8 mouse cellular contexts compared by ENCODE assay signal in the genomic region with DNA sequence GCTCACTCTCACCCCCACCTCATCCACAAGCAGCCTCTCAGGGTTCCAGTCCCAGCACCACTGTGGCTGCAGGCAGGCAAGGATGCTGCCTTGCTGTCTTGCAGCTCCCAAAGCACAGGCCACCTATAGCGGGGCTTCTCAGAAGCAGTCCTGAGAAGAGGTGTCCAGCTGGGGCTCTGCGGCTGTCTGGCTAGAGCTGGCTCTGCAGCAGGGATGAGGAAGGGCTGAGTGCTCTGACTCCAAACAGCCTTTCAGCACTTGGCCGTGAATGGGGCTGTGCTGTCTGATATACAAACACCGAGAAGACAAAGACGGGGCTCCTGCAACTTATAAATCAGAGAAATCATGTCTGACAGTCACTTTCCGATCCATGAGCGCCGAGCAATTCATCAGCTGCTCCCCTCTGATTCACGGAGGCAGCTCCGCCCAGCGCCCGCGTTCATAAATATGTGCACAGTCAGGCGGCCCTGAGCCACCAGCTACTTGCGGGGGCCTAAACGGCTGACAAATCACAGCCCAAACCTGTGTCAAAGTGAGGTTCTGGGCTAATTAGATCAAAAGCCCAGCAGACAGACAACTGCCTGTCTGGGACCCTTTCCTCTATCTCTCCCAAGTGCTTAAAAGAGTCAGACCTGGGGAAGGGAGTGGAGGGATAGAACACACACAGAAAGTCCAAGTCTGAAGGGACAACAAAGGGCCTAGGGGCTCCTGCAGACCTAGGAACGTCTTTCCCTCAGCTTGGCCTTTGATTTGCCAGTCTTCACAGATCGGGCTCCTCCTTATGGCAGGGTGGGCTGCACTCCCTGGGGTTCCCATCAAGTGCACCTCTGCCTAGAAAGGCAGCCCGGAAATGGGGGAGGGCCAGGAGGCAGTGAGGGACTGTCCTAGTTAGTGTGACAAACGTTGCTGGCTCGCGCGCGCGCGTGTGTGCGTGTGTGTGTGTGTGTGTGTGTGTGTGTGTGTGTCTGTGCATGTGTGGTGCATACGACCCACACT.
DNase-seq lines count a peak whose midpoint lies in the region; ATAC-seq lines count a peak whose summit lies in the region.

No protein-coding gene starts in this region.

- 30% methylated on average over 28 of the region's 28 CpGs for WGBS in heart, embryonic 16.5 days
- WGBS in embryonic facial prominence, embryonic 11.5 days = 32% methylated on average over 28 of the region's 28 CpGs
- WGBS in neural tube, embryonic 13.5 days = 13% methylated on average over 28 of the region's 28 CpGs

- H3K27me3 ChIP-seq in heart, embryonic 16.5 days (ENCODE audit: control insufficient read depth, insufficient read depth, low read length) = no peaks in the 10 kb centered on the region
- H3K27me3 ChIP-seq in embryonic facial prominence, embryonic 11.5 days (ENCODE audit: control insufficient read depth, insufficient read depth, low read length) = no peaks in the 10 kb centered on the region
- H3K27me3 ChIP-seq in neural tube, embryonic 13.5 days = no peaks in the 10 kb centered on the region

- H3K4me3 ChIP-seq in heart, embryonic 16.5 days (ENCODE audit: low read length) = peak overlapping the region; percentile 11
- no peak overlapping the region for H3K4me3 ChIP-seq in embryonic facial prominence, embryonic 11.5 days (ENCODE audit: low read depth, low read length)
- no peak overlapping the region for H3K4me3 ChIP-seq in neural tube, embryonic 13.5 days

- H3K4me2 ChIP-seq in heart, embryonic 16.5 days (ENCODE audit: low read depth, low read length) = peak overlapping the region; percentile 53
- peak overlapping the region; percentile 20; the same call in 1 of the 2 replicates for H3K4me2 ChIP-seq in embryonic facial prominence, embryonic 11.5 days (ENCODE audit: low read depth, low read length)
- H3K4me2 ChIP-seq in neural tube, embryonic 13.5 days = peak overlapping the region; percentile 40

- H3K27ac ChIP-seq in heart, embryonic 16.5 days (ENCODE audit: low read length) = no peak overlapping the region
- 0 out of 2 replicates have a peak overlapping the region, but pooled peaks have one; percentile 59 for H3K27ac ChIP-seq in embryonic facial prominence, embryonic 11.5 days (replicated peaks; ENCODE audit: low read depth, low read length)
- H3K27ac ChIP-seq in neural tube, embryonic 13.5 days (replicated peaks) = peak overlapping the region; percentile 95

- no peak for DNase-seq in heart, adult 11 months
- peak; percentile 84 for DNase-seq in Muller cell, postnatal 12 days (ENCODE audit: inconsistent ontology term)
- peak; percentile 55 for DNase-seq in embryonic facial prominence, embryonic 11.5 days (ENCODE audit: low spot score)
- peak; percentile 2 for DNase-seq in induced T-regulatory cell, adult 2 months (ENCODE audit: low read depth)
- DNase-seq in frontal cortex, postnatal 10 days (ENCODE audit: low spot score in 2 of 2) = no peak
- no peak for DNase-seq in spleen, adult 12 weeks (ENCODE audit: low spot score)

- no peak for ATAC-seq in heart, embryonic 16.5 days (replicated peaks; ENCODE audit: extremely low read depth, insufficient read depth, low FRiP score)
- no peak for ATAC-seq in embryonic facial prominence, embryonic 11.5 days (replicated peaks; ENCODE audit: insufficient number of reproducible peaks, low FRiP score, low TSS enrichment, low read depth)
- ATAC-seq in neural tube, embryonic 13.5 days (ENCODE audit: low read depth) = peak; percentile 48

- peaks cover 5% of the 10 kb centered on the region for H3K4me1 ChIP-seq in heart, embryonic 16.5 days (ENCODE audit: control insufficient read depth, insufficient read depth, low read length)
- peaks cover 8% of the 10 kb centered on the region for H3K4me1 ChIP-seq in embryonic facial prominence, embryonic 11.5 days (ENCODE audit: control insufficient read depth, insufficient read depth, low read length)
- peaks cover 100% of the 10 kb centered on the region for H3K4me1 ChIP-seq in neural tube, embryonic 13.5 days (replicated peaks)

- H3K36me3 ChIP-seq in heart, embryonic 16.5 days (ENCODE audit: control insufficient read depth, insufficient read depth) = no peaks in the 10 kb centered on the region
- H3K36me3 ChIP-seq in embryonic facial prominence, embryonic 11.5 days (replicated peaks; ENCODE audit: control insufficient read depth, insufficient read depth, low read depth, low read length) = no peaks in the 10 kb centered on the region; the same call in 1 of the 2 replicates
- H3K36me3 ChIP-seq in neural tube, embryonic 13.5 days = no peaks in the 10 kb centered on the region

- H3K9ac ChIP-seq in heart, embryonic 16.5 days (ENCODE audit: low read length) = no peak overlapping the region
- H3K9ac ChIP-seq in embryonic facial prominence, embryonic 11.5 days (replicated peaks; ENCODE audit: low read length) = no peak overlapping the region; the same call in 1 of the 2 replicates
- H3K9ac ChIP-seq in neural tube, embryonic 13.5 days = peak overlapping the region; percentile 56

- H3K9me3 ChIP-seq in heart, embryonic 16.5 days (replicated peaks; ENCODE audit: control insufficient read depth, low read length) = no peaks in the 10 kb centered on the region
- H3K9me3 ChIP-seq in embryonic facial prominence, embryonic 11.5 days (replicated peaks; ENCODE audit: control insufficient read depth, low read length) = no peaks in the 10 kb centered on the region
- no peaks in the 10 kb centered on the region for H3K9me3 ChIP-seq in neural tube, embryonic 13.5 days

Comparison
In these comparisons a context has a peak if more than half of its experiments do, and no peak if none do; other contexts are left out.
1. DNase-seq: peak in Muller cell, postnatal 12 days (single experiment), embryonic facial prominence, embryonic 11.5 days (single experiment) and induced T-regulatory cell, adult 2 months (single experiment); none in heart, adult 11 months (single experiment), frontal cortex, postnatal 10 days (0 of 2) and spleen, adult 12 weeks (single experiment).
2. Peak in every context shown above with its lines, with median percentiles within 50 percentile points of each other: H3K4me2 ChIP-seq.